Mouse (Mus musculus) lung, embryonic 14.5 days (tissue): ENCODE results near the gene Rgs6. TPM values are rescaled to one million over a fixed set of nuclear protein-coding genes. Genes with fewer than 3 reads are reported as not detected.

Source experiments
- ATAC-seq: fragments of 200-750 bp; cut with Nextera tagmentation; 2 replicates; pipeline ENCODE4 v1.8.0; 2017; ENCODE audit warnings: mild to moderate bottlenecking, moderate TSS enrichment, moderate library complexity; ENCODE audit not compliant: insufficient read depth
- DNase-seq: peaks from one replicate; pipeline ENCODE4 v3.0.0-alpha.2; 2015
- H3K27ac ChIP-seq: fragments of 300-500 bp; sonication (generic); 2 replicates; pipeline ENCODE4 v1.5.1; 2014; ENCODE audit warnings: low read depth, mild to moderate bottlenecking, moderate library complexity
- H3K27me3 ChIP-seq: fragments of 300-500 bp; sonication (generic); 2 replicates; pipeline ENCODE4 v1.6.1; 2014; ENCODE audit warnings: low read length, control low read depth; ENCODE audit not compliant: insufficient read depth
- H3K36me3 ChIP-seq: fragments of 300-500 bp; sonication (generic); 2 replicates; pipeline ENCODE4 v1.6.1; 2014; ENCODE audit warnings: control low read depth; ENCODE audit not compliant: insufficient read depth
- H3K4me1 ChIP-seq: fragments of 300-500 bp; sonication (generic); 2 replicates; pipeline ENCODE4 v1.6.1; 2014; ENCODE audit warnings: antibody characterized with exemption, control low read depth; ENCODE audit not compliant: insufficient read depth
- H3K4me2 ChIP-seq: fragments of 300-500 bp; sonication (generic); 2 replicates; pipeline ENCODE4 v1.6.1; 2014; ENCODE audit warnings: mild to moderate bottlenecking
- H3K4me3 ChIP-seq: fragments of 300-500 bp; sonication (generic); 2 replicates; pipeline ENCODE4 v1.5.1; 2014; ENCODE audit warnings: low read depth, low read length
- H3K9ac ChIP-seq: fragments of 300-500 bp; sonication (generic); 2 replicates; pipeline ENCODE4 v1.6.1; 2014
- H3K9me3 ChIP-seq: fragments of 300-500 bp; sonication (generic); 2 replicates; pipeline ENCODE4 v1.6.1; 2016; ENCODE audit warnings: low read depth, low read length, control low read depth
- CTCF ChIP-seq: IDR thresholded peaks from 2 replicates; pipeline ENCODE4 v1.5.1; 2016; ENCODE audit warnings: antibody characterized with exemption, low read depth
- WGBS: fragments of 180-500 bp; shearing (Covaris S2); extraction: QIAGEN DNeasy Blood & Tissue Kit; methylation state at CpG from one replicate; pipeline ENCODE4 v1.1.7; 2014; 5-methylcytosine and 5-hydroxymethylcytosine counted together
- polyA plus RNA-seq: library from polyadenylated mRNA; unstranded; fragments of >200 nt; fragmentation: Nextera tagmentation; extraction: Ambion mirVana; gene quantifications from 2 replicates; pipeline ENCODE4 v1.2.1, GENCODE M21; 2014

The Rgs6 gene
- polyA plus RNA-seq, 1 experiment from 2014 or later: 2.8 TPM

DNA sequence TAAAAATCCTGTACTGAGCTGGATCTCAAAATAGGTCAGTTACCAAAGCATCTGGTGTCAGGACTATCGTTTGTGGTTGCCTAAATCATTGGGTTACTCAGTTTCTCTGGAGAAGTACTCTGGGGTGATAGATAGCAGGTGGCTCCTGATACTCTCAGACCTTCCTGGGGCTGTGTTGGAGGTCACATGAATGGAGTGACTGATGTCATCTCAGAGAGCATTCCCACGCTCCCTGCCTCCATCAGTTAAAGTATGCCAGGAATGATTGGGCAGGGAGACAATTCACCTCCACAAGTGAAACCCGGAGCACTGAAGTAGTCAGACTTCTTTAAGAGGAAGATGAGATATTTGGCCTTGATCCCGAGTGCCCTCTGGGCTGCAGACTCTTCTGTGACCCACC, 15.9 kb downstream of the Rgs6 start:
- Histone ChIP-seq H3K9ac (no peak overlapping the region), H3K27ac (no peak overlapping the region), H3K4me2 (no peak overlapping the region), H3K9me3 (no peaks in the 10 kb centered on the region), H3K36me3 (no peaks in the 10 kb centered on the region), H3K4me3 (no peak overlapping the region), H3K27me3 (no peaks in the 10 kb centered on the region), H3K4me1 (no peaks in the 10 kb centered on the region)
- TF ChIP-seq CTCF: no peak
- DNase-seq (no peak), ATAC-seq (no peak)
- 44% methylated on average over 4 of the region's 4 CpGs for WGBS

DNA sequence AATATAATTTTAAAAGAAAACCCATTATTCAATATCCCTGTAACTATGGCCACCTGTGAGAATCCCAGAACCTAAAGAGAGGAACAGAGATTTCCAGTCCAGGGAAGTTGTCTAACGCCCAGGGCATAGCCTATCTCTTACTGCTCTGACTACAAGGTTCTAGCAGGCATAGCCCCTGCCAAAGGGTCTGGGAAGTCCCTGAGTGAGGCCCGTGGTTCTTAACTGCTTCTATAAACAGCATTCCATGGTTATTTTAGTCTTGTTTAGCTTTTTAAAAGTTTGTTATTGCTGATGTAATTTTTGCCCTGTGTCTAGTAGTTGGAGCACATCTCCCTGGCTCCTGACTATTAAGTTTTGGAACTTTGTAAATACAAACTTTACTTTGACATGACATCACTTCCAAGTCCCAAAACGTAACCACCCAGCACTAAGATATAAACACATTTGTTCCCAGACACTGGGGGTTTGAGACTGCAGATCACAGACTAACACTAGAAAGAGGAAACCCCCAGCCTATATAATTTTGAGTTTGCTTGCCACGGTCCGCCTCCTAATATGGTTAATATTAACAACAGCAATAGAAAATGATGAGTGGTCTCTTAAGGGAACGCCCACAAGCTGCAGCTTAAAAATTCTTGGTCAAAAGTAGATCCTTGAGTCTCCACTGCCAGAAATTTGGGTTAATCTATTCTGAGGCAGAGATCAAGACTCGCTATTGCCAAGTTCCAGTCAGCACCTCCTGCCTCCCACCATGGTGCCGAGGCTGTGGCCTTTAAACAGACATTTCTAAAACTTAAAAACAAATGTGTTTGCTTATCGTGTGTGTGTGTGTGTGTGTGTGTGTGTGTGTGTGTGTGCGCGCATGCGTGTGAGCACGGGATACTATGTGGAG, 24.9 kb downstream of the Rgs6 start:
- Histone ChIP-seq H3K4me2 (no peak overlapping the region), H3K36me3 (no peaks in the 10 kb centered on the region), H3K9me3 (no peaks in the 10 kb centered on the region), H3K4me3 (no peak overlapping the region), H3K27me3 (peaks cover 21% of the 10 kb centered on the region), H3K27ac (peak overlapping the region; percentile 50; the same call in 1 of the 2 replicates), H3K4me1 (no peaks in the 10 kb centered on the region), H3K9ac (no peak overlapping the region)
- DNase-seq: peak; percentile 81
- 48% methylated on average over 13 of the region's 13 CpGs for WGBS
- no peak for TF ChIP-seq CTCF
- peak; percentile 74 for ATAC-seq

DNA sequence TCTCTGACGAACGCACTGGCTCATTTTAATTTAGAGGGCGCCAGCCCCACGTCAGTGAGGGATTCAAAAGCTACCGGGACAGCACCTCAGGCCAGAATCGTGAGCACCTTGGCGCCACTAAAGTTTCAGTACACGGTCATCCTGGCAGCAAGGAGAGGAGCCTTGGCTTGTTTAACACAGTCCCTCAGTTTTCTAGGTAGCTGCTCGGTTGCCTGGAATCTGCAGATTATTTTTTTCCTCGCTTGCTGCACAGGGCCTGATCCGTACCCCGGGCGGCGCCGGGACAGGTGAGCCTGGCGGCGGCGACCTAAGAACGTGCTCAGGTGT, 28.4 kb downstream of the Rgs6 start:
- TF ChIP-seq CTCF: no peak
- ATAC-seq (no peak), DNase-seq (peak; percentile 16)
- WGBS: 2% methylated on average over 19 of the region's 19 CpGs
- Histone ChIP-seq H3K4me1 (no peaks in the 10 kb centered on the region), H3K27ac (no peak overlapping the region), H3K4me3 (peak overlapping the region; percentile 59), H3K9me3 (no peaks in the 10 kb centered on the region), H3K27me3 (peaks cover 42% of the 10 kb centered on the region), H3K36me3 (no peaks in the 10 kb centered on the region), H3K9ac (peak overlapping the region; percentile 55), H3K4me2 (peak overlapping the region; percentile 92)

DNA sequence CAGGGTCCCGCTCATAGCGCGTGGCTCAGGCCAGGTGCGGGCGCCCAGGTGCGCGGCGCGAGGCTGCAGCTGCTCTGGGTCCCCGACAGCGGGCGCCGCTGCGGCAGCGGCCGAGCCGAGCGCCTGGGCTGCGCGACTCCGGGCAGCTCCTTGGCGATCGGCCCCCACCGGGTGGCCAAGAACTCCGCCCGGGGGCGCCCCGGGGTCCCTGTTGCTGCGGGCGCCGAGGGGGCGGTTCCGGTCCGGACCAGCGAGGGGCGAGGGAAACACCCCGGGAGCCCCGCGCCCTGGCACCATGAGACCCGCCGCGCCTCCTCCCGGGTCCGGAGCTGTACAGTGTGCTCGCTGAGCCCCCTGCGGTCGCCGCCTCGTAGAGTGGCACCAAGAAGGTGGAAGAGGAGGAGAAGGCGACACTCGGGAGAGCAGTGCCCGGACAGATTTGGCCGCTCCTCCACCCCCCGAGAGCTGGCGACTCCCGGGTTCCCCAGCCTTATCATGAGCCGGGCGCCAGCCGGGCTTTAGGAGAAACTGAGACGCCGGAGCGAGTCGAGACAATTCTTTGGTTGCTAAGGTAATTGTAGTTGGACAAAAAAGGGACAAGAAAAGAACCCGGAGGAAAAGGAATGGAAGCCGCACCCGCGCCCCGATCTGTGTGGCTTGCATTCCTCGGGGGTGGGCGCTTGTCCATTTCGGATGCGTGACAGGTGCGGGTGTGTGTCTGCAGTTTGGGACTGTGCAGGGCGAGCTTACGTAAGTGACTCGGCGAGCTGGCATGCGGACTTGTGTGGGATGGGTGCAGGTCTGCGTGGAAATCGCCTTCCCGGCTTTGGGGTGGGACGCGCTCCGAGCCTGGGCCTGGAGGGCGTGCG, 29.0 kb downstream of the Rgs6 start:
- DNase-seq (peak; percentile 70), ATAC-seq (peak; percentile 68)
- WGBS: 2% methylated on average over 86 of the region's 86 CpGs
- H3K4me3 ChIP-seq: peak overlapping the region; percentile 59
- no peaks in the 10 kb centered on the region for H3K4me1 ChIP-seq
- peak overlapping the region; percentile 92 for H3K4me2 ChIP-seq
- peak overlapping the region; percentile 55 for H3K9ac ChIP-seq
- no peaks in the 10 kb centered on the region for H3K9me3 ChIP-seq
- TF ChIP-seq CTCF: no peak
- H3K36me3 ChIP-seq: no peaks in the 10 kb centered on the region
- H3K27ac ChIP-seq: no peak overlapping the region
- H3K27me3 ChIP-seq: peaks cover 42% of the 10 kb centered on the region

DNA sequence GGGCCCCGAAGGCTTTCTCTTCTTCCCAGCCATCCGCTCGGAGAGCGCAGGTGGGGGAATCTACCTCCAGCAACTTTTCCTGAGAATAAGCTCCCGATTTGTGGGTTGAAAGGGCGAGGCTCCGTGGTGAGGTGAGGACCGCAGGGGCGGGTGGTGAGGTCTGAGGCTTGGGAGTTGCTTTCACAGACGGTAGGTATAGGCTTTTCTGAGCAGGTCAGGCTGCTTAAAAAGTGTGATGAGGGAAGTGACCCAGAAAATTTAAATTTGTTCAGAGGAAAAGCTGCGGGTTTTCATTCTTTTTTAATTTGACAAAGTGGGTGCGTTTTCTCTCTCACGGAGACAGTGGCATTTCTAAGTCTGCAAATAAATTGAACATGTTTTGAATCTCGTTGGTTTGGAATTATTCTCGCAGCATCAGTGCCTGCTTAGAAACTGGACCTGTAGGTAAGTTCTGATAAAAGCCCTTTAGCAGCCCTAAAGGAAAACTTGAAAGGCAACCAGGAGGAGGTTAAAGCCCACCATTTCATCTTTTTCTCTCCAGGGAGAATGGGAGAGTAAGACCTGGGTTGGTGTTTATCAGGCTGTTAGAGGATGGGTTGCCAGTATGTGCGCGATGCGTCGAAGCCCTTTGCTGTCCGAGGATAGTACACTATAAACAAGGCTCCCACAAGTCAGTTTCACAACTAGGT, 29.7 kb downstream of the Rgs6 start:
- H3K4me3 ChIP-seq: peak overlapping the region; percentile 59
- 14% methylated on average over 20 of the region's 20 CpGs for WGBS
- DNase-seq (peak; percentile 1), ATAC-seq (no peak)
- H3K9ac ChIP-seq: peak overlapping the region; percentile 55
- H3K4me1 ChIP-seq: no peaks in the 10 kb centered on the region
- no peak overlapping the region for H3K27ac ChIP-seq
- no peak for TF ChIP-seq CTCF
- H3K36me3 ChIP-seq: no peaks in the 10 kb centered on the region
- peaks cover 42% of the 10 kb centered on the region for H3K27me3 ChIP-seq
- H3K4me2 ChIP-seq: peak overlapping the region; percentile 92
- no peaks in the 10 kb centered on the region for H3K9me3 ChIP-seq

DNA sequence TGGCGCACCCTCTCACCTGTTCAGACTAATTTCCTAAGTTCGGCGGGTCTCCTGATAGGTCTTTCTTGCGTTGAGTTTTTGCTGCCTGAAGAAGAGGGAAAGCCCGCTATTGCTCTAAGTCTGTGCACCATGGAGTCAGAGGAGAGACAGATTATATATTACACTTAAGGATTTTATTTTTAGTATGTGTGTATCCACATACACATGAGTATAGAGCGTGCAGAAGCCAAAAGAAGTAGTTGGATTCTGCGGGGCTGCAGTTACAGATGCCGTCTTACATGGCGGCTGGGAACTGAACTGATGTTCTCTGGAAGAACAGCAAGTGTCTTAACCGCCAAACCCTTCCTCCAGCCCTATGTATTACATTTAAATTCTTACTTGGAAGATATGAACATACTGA, 52.3 kb downstream of the Rgs6 start:
- H3K9ac ChIP-seq: no peak overlapping the region
- WGBS: 87% methylated on average over 10 of the region's 10 CpGs
- no peaks in the 10 kb centered on the region for H3K36me3 ChIP-seq
- no peaks in the 10 kb centered on the region for H3K4me1 ChIP-seq
- H3K9me3 ChIP-seq: no peaks in the 10 kb centered on the region
- no peak overlapping the region for H3K27ac ChIP-seq
- DNase-seq (no peak), ATAC-seq (no peak)
- no peak for TF ChIP-seq CTCF
- no peak overlapping the region for H3K4me2 ChIP-seq
- H3K4me3 ChIP-seq: no peak overlapping the region
- no peaks in the 10 kb centered on the region for H3K27me3 ChIP-seq
